Mouse (Mus musculus): Measurements from ENCODE around the gene Matn1. TPM values are rescaled to one million over a fixed set of nuclear protein-coding genes. Genes with fewer than 3 reads are reported as not detected.
A peak's percentile ranks its signal among the peaks of the same experiment; 100 is the strongest.

The Matn1 gene
- polyA plus RNA-seq, 1 experiment, result not detected

DNA sequence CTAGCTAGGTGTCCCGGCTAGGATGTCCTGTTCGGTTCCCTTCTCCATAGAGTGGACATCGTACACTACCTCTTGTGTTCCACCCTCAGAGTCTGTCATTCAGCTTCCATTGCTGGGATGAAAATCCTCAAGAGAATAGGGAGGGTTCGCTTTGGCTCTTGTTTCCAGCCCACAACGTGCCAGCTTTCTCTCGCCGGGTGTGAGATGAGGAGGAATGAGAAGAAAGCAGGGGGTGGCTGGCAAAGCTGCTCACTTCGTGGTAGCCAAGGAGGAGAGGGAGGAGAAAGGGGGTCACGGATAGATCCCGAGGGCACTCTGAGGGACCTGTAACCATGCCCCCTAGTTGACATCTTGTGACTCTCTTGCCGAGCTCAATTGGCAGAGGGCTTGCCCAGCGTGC lies 16.4 kb upstream of the Matn1 start:
- Histone ChIP-seq H3K4me1 (ENCODE audit: control insufficient read depth, insufficient read depth, low read length) (no peaks in the 10 kb centered on the region), H3K4me3 (ENCODE audit: insufficient read depth, low read length) (no peak overlapping the region), H3K27ac (ENCODE audit: insufficient read depth, low read length) (no peak overlapping the region)
- TF ChIP-seq CTCF (IDR thresholded peaks at IDR 0.05; ENCODE audit: borderline replicate concordance, insufficient read depth, low read length), result no peak
- TF ChIP-seq POLR2A (IDR thresholded peaks at IDR 0.05; ENCODE audit: low read depth, low read length), result no peak

GRCm38 (mm10) chr4:130942644-130943043 lies 1.5 kb upstream of the Matn1 start:
- Histone ChIP-seq H3K4me1 (ENCODE audit: control insufficient read depth, insufficient read depth, low read length) (no peaks in the 10 kb centered on the region), H3K27ac (ENCODE audit: insufficient read depth, low read length) (no peak overlapping the region), H3K4me3 (ENCODE audit: insufficient read depth, low read length) (no peak overlapping the region)
- no peak for TF ChIP-seq POLR2A (IDR thresholded peaks at IDR 0.05; ENCODE audit: low read depth, low read length)
- no peak for TF ChIP-seq CTCF (IDR thresholded peaks at IDR 0.05; ENCODE audit: borderline replicate concordance, insufficient read depth, low read length)

GRCm38 (mm10) chr4:130944779-130945178 lies 594 bp downstream of the Matn1 start:
- no peak for TF ChIP-seq POLR2A (IDR thresholded peaks at IDR 0.05; ENCODE audit: low read depth, low read length)
- TF ChIP-seq CTCF (IDR thresholded peaks at IDR 0.05; ENCODE audit: borderline replicate concordance, insufficient read depth, low read length), result no peak
- Histone ChIP-seq H3K27ac (ENCODE audit: insufficient read depth, low read length) (no peak overlapping the region), H3K4me1 (ENCODE audit: control insufficient read depth, insufficient read depth, low read length) (no peaks in the 10 kb centered on the region), H3K4me3 (ENCODE audit: insufficient read depth, low read length) (no peak overlapping the region)

- TF ChIP-seq CTCF (IDR thresholded peaks at IDR 0.05; ENCODE audit: borderline replicate concordance, insufficient read depth, low read length), result 0 out of 2 replicates have a peak, but pooled peaks have one; percentile 11
- no peak for TF ChIP-seq POLR2A (IDR thresholded peaks at IDR 0.05; ENCODE audit: low read depth, low read length)
- Histone ChIP-seq H3K27ac (ENCODE audit: insufficient read depth, low read length) (no peak overlapping the region), H3K4me3 (ENCODE audit: insufficient read depth, low read length) (no peak overlapping the region), H3K4me1 (ENCODE audit: control insufficient read depth, insufficient read depth, low read length) (no peaks in the 10 kb centered on the region)
Observed at GRCm38 (mm10) chr4:130947094-130947647, 3.0 kb downstream of the Matn1 start.

DNA sequence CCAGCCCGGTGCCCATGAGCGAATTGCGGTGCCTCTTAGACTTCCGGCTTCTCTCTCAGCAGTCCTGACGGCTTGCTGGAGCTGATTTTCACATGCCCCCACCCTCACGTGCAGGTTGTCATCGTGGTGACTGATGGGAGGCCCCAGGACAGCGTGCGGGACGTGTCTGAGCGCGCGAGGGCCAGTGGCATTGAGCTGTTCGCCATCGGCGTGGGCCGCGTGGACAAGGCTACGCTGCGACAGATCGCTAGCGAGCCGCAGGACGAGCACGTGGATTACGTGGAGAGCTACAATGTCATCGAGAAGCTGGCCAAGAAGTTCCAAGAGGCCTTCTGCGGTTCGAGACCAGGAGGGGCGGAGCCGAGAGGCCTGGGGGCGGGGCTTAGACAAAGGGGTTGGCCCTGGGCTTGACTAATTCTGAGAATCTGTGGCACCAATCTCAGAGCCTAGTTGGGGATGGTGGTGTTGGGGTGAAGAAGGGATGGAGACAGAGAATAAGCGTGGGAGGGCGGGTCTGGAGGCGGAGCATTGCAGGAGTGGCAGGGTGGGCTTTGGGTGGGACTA lies 5.7 kb downstream of the Matn1 start:
- Histone ChIP-seq H3K4me1 (ENCODE audit: control insufficient read depth, insufficient read depth, low read length) (no peaks in the 10 kb centered on the region), H3K27ac (ENCODE audit: insufficient read depth, low read length) (no peak overlapping the region), H3K4me3 (ENCODE audit: insufficient read depth, low read length) (no peak overlapping the region)
- no peak for TF ChIP-seq CTCF (IDR thresholded peaks at IDR 0.05; ENCODE audit: borderline replicate concordance, insufficient read depth, low read length)
- TF ChIP-seq POLR2A (IDR thresholded peaks at IDR 0.05; ENCODE audit: low read depth, low read length), result no peak

DNA sequence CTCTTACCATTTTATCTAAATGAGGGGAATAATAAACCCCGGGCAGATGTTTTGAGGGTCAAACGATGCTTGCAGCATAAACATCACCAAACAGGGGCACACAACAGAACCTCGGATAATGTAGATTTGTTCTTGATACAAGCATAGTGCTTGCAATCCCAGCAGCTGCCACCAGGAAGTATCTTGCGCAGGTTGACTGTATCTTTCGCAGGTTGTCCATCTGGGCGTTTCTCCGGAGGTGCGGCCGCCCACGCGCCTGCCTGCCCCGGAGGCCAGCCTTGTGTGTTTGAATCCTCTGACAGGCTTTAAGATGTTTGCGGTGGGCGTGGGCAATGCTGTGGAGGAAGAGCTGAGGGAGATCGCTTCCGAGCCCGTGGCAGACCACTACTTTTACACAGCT lies 8.3 kb downstream of the Matn1 start:
- no peaks in the 10 kb centered on the region for H3K4me1 ChIP-seq (ENCODE audit: control insufficient read depth, insufficient read depth, low read length)
- H3K4me3 ChIP-seq (ENCODE audit: insufficient read depth, low read length), result no peak overlapping the region
- no peak overlapping the region for H3K27ac ChIP-seq (ENCODE audit: insufficient read depth, low read length)
- no peak for TF ChIP-seq POLR2A (IDR thresholded peaks at IDR 0.05; ENCODE audit: low read depth, low read length)
- TF ChIP-seq CTCF (IDR thresholded peaks at IDR 0.05; ENCODE audit: borderline replicate concordance, insufficient read depth, low read length), result no peak

- no peak overlapping the region for H3K4me3 ChIP-seq (ENCODE audit: insufficient read depth, low read length)
- TF ChIP-seq CTCF (IDR thresholded peaks at IDR 0.05; ENCODE audit: borderline replicate concordance, insufficient read depth, low read length) (no peak), POLR2A (IDR thresholded peaks at IDR 0.05; ENCODE audit: low read depth, low read length) (no peak)
- H3K4me1 ChIP-seq (ENCODE audit: control insufficient read depth, insufficient read depth, low read length), result no peaks in the 10 kb centered on the region
- H3K27ac ChIP-seq (ENCODE audit: insufficient read depth, low read length), result no peak overlapping the region
Observed at GRCm38 (mm10) chr4:130957156-130957555, 13.0 kb downstream of the Matn1 start.

DNA sequence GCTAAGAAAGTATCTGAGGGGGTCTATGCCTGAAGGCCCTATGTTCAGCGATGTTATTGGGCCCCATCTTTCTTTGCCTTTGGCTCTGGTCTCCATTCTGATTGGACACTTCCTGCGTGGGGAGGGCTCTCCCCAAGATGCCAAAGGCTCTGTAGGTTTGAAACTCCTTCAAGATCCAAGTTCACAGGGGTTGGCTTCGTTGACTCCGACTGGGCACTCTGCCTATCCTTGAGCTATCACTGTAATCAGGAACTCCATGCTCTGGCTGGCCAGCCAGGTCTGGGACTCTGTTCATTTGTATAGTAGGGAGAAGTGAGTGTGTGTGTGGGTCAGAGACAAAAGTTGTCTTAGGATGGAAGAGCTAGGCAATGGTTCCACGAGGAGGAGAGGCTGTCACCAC lies 14.6 kb downstream of the Matn1 start:
- TF ChIP-seq POLR2A (IDR thresholded peaks at IDR 0.05; ENCODE audit: low read depth, low read length) (no peak), CTCF (IDR thresholded peaks at IDR 0.05; ENCODE audit: borderline replicate concordance, insufficient read depth, low read length) (no peak)
- no peak overlapping the region for H3K27ac ChIP-seq (ENCODE audit: insufficient read depth, low read length)
- no peaks in the 10 kb centered on the region for H3K4me1 ChIP-seq (ENCODE audit: control insufficient read depth, insufficient read depth, low read length)
- H3K4me3 ChIP-seq (ENCODE audit: insufficient read depth, low read length), result no peak overlapping the region

DNA sequence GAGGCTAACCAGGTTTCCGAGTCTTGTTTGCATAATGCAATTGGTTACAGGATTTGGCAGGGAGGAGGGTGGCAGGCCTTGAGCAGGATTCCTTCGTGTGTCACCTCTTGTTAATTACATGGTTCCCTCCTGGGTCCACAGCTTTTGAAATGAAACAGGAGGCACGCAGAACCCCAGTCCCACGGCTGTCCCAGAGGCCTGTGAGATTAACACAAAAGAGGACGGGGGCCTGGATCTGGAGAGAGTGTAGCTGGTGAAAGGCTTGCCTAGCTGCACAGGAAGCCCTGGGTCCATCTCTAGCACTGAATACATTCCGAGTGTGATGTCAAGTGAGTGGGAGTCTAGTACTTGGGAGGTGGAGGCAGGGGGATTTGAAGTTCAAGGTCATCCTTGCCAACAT lies 15.5 kb downstream of the Matn1 start:
- TF ChIP-seq CTCF (IDR thresholded peaks at IDR 0.05; ENCODE audit: borderline replicate concordance, insufficient read depth, low read length) (no peak), POLR2A (IDR thresholded peaks at IDR 0.05; ENCODE audit: low read depth, low read length) (no peak)
- Histone ChIP-seq H3K4me1 (ENCODE audit: control insufficient read depth, insufficient read depth, low read length) (no peaks in the 10 kb centered on the region), H3K4me3 (ENCODE audit: insufficient read depth, low read length) (no peak overlapping the region), H3K27ac (ENCODE audit: insufficient read depth, low read length) (no peak overlapping the region)

- TF ChIP-seq POLR2A (IDR thresholded peaks at IDR 0.05; ENCODE audit: low read depth, low read length) (no peak), CTCF (IDR thresholded peaks at IDR 0.05; ENCODE audit: borderline replicate concordance, insufficient read depth, low read length) (peak; percentile 93)
- H3K27ac ChIP-seq (ENCODE audit: insufficient read depth, low read length), result no peak overlapping the region
- H3K4me1 ChIP-seq (ENCODE audit: control insufficient read depth, insufficient read depth, low read length), result no peaks in the 10 kb centered on the region
- no peak overlapping the region for H3K4me3 ChIP-seq (ENCODE audit: insufficient read depth, low read length)
Observed at GRCm38 (mm10) chr4:130960118-130960734, 16.0 kb downstream of the Matn1 start.

Data from embryonic fibroblast, embryonic 13.5 days (primary cell).